Mouse (Mus musculus) thymus, adult 2 months (tissue): Measurements from ENCODE around the gene Psg16.

Experiments used
- CTCF ChIP-seq: fragments of 200-500 bp; IDR thresholded peaks from 2 replicates; pipeline ENCODE4 v1.5.1; 2012; ENCODE audit warnings: mild to moderate bottlenecking, control low read depth, low read length, moderate library complexity, borderline replicate concordance; ENCODE audit not compliant: control insufficient read depth, poor library complexity, insufficient read depth; ENCODE audit errors: extremely low read depth
- POLR2A ChIP-seq: fragments of 200-500 bp; IDR thresholded peaks from 2 replicates; pipeline ENCODE4 v1.6.1; 2012; ENCODE audit warnings: mild to moderate bottlenecking, low read length, control low read depth, moderate library complexity; ENCODE audit not compliant: control insufficient read depth, poor library complexity, insufficient read depth; ENCODE audit errors: extremely low read depth

DNA sequence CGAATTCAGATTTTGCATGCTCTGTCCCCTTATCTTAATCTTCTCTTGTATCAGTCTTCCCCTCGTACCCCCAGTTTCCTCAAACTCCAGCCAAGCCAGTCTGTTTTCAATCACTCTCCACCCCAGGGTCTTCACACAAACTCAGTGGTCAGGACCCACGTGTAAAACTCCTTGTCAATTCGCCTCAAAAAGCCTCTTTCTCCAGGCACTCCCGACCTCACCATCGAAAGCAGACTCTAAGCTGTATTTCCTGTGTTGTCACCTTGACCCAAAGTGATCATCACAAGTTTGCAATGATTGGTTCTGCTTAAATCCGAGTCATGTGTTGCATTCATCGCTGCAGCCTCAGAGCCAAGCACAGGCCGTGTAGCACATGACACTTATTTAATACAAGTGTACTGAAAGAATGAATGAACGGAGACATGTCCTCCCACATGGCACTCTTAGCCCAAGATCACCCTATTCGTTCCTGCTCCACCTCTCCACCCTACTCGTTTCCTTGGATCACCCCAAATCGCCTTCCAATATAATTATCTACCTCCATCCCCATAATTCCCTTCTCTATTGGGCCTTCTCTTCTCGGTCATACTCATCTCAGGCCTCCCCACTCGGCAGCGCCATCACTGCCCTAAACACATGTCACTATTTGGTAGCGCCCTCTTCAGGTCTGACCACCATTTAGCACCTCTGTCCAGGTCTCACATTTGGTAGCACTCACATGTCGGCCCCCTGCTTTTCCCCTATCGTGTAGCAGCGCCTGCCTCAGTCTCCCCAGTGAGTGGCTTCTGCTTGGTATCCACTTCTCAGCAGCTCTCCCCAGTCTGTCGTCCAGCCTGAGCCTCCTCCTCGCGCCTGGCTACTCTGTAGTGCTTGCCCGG lies 46.9 kb upstream of the Psg16 start:
- TF ChIP-seq CTCF = peak; percentile 65; the same call in 1 of the 2 replicates
- TF ChIP-seq POLR2A = no peak
